Mouse (Mus musculus) urinary bladder, adult 18-20 months (tissue): ENCODE measurements around the gene Ildr2.

Experiments
- DNase-seq, 2 experiments: peaks; one replicate each; pipeline ENCODE4 v3.0.0; 2022; ENCODE audit warnings: low spot score in 2 of 2, mixed read lengths in 2 of 2

Gene Ildr2

DNA sequence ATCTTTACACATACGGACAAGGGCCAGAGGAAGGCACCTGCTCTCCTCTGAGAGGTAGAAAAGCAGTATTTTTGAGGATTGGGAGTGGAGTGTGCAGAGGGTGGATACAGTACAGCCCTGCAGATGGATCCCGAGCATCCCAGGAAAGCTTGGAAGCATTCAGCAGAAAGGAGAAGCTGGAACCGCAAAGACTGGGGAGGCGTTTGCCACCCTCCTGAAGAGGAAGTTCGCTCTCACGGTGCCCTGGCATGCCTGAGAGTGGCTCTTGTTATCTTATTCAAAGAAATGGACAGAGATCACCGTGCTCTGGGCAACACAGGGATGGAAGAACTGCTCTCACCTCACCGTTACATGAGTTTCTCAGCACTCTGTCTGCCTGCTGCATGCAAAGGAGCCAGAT is 30.5 kb downstream of the Ildr2 start:
- no peak for DNase-seq

- DNase-seq = no peak
These were observed 32.3 kb downstream of the Ildr2 start for GRCm38 (mm10) chr1:166286231-166286630.

DNA sequence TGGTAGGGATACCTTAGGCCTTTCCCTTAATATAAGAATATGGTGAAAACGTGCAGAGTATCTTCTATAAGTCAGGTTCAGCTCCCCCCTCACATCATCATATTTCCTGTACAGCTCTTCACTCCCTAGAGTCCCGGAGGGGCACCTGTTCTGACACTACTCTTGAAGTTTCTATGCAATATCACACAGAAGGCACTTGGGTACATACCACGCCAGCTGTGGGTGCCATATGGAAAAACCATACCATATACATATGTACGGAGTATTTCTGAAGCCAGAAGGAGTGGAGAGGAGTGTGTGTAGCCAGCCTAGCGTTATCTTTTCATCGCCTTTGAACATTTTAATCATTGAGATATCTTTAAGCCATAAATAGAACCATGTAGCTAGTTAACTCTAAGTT is 36.6 kb downstream of the Ildr2 start:
- no peak for DNase-seq

- DNase-seq = no peak
These were observed 39.1 kb downstream of the Ildr2 start for GRCm38 (mm10) chr1:166293086-166293485.

- DNase-seq = no peak
These were observed 41.6 kb downstream of the Ildr2 start for GRCm38 (mm10) chr1:166295548-166295947.

DNA sequence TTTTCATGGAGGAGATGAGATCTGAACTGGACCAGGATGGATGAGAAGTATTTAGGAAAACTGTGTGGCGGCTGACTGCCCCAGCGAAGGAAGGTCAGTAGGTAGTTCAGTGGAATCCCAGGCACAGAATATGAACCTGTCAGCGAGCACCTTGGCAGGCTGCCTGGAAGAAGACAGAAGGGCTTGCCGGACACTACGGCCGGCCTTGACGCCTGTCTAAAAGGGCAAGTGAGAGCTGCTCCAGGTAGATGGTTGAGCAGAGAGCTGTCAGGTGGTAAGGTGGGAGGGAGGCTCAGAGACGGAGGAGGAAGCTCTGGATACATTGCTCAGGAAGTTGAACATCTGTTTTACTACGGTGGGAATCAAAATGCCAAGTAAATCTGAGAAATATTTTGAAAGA is 42.4 kb downstream of the Ildr2 start:
- DNase-seq = no peak

DNA sequence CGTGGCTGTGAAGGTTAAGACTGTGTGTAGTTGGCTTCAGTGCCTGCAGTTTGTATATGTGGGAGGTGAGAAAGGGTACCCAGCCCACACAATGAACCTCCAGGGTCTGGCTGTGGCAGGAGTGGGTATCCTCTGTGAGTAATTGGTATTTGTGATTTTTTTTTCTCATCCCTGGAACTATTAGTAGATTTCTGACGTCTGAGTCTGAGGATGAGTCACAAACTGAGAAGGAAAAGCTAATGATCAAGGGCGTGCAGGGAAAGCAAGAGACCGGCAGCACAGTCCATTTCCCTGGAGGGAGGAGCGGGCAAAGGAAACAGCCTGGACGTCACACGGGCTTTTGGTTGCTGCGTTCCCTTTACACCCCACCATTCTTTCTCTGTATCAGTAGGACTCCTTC is 43.0 kb downstream of the Ildr2 start:
- DNase-seq = no peak

- DNase-seq = no peak
These were observed 43.7 kb downstream of the Ildr2 start for GRCm38 (mm10) chr1:166297499-166298111.

- no peak for DNase-seq
These were observed 44.9 kb downstream of the Ildr2 start for GRCm38 (mm10) chr1:166298884-166299283.

GRCm38 (mm10) chr1:166299821-166300220 is 45.9 kb downstream of the Ildr2 start:
- no peak for DNase-seq

- DNase-seq = no peak
These were observed 46.6 kb downstream of the Ildr2 start for GRCm38 (mm10) chr1:166300526-166300925.

GRCm38 (mm10) chr1:166304352-166305240 is 50.7 kb downstream of the Ildr2 start:
- DNase-seq = no peak

- no peak for DNase-seq
These were observed 54.5 kb downstream of the Ildr2 start for GRCm38 (mm10) chr1:166308471-166308850.

- peak in 1 of 2 experiments; percentile 17 for DNase-seq
These were observed 55.1 kb downstream of the Ildr2 start for GRCm38 (mm10) chr1:166308851-166309715.

- no peak for DNase-seq
These were observed 57.2 kb downstream of the Ildr2 start for GRCm38 (mm10) chr1:166311151-166311550.

DNA sequence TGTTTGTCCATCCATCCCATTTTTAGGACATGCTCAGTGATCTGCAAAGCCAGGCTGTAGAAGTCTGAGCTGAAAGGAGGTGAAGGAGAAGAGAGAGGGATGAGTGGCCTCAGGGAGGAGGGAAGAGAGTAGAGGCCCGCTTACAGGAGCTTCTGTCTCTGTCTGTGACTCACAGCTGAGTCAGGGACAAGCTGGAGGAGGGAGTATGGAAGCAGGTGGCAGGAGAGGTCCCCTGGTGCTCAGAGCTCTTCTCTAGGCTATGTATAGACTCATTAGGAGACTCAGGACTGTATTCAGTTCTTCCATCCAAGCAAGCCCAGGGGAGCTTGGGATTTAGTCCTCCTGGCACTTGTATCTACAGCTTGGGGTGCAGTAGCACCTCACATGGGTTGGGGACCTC is 59.7 kb downstream of the Ildr2 start:
- DNase-seq = no peak

DNA sequence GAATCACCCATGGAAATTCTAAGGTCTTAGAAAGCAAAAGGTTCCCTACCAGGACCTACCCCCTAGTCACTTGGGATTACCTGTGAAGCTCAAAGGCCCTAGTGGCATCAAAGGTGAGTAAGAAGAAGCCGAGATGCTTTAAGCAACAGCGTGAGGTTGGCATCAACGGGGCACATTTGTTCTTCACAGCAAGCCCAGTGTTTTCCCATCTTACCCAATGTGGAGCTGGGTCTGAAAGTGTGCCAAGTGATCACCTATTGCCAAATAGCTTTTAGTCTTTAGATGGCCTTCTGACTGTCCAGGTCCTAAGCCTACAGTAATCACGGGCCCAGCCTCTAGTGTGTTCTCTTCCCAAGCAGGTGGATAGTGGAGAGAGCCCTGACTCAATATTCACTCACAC is 61.8 kb downstream of the Ildr2 start:
- no peak for DNase-seq

DNA sequence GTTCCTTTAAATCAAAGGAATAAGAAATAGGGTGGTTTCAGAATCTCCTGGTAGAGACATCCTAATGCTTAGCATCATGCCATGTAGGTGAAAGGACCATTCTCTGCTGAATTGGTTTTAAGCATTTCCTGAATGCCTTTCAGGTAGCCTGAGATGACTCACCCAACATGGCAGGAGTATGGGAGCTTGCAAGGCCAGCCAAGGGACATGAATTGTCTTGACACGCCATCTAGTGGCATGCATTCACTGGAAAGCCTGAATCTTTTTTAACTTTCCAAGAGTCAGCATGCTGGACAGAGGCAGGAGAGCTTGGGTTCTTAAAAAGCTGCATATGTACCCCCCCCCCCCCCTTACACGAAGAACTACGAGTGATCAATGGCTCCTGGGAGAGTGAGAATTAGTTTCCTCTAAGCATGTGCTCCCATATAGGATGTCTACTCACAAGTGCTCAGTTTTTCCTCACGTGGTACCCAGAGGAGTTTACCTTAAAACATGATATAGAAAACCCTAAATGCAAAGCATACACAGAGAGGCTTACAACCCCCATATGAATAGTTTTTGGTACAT is 65.3 kb downstream of the Ildr2 start:
- DNase-seq = peak in 1 of 2 experiments; percentile 30

- no peak for DNase-seq
These were observed 72.5 kb downstream of the Ildr2 start for GRCm38 (mm10) chr1:166326421-166326820.

DNA sequence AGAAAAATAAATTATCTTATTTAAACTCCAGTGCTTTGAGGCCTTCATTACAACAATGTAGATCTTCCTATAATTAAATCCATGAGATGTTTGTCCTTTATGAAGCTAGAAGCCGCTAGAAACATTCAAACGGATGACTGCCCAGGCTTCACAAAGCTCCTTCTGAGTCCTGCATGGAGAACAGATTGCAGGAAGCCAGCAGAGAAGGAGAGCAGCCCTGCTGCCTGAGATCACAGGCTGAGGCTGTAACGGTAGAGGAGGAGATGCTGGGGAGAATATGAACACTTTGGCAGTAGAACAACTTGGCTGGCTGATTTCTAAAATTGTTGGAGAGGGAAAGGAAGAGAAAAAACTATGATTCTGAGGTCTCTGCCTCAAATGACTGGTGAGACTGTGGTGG is 76.8 kb downstream of the Ildr2 start:
- DNase-seq = no peak

DNA sequence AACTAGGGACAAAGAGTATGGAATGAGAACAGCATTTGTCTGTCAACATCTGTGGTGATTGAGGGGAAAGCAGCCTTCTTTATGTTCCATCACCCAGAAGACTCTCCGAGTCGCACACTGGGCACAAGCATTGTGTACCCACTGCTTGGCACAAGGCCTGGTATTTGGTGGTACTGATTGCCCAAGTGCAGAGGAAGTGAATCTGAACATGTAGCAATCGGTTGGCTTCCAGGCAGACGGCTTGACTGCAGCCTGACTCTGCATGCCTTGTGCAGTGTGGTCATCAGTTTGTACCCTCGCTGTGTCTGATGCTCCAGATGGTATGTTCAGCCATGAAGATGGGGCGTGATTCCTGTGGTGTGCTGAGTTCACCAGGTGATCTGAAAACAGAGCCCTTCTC is 85.2 kb downstream of the Ildr2 start:
- no peak for DNase-seq

DNA sequence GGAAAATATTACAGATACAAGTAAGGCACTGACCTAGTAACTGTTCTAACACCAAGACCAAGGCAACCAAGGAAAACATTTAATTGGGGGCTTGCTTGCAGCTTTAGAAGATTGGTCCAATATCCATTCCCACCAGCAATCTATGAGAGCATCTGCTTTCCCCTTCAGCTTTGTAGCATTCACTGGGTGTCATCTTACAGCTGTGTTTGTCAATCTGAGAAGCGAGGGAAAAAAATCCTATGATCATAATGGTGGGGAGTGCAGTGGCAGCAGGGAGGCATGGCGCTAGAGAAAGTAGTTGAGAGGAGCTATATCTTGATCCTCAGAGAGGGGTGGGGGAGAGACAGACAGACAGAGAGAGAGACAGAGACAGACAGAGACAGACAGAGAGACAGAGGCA is 88.1 kb downstream of the Ildr2 start:
- DNase-seq = no peak
